Mouse (Mus musculus): ENCODE data around the gene Mtif2. TPM values are rescaled to one million over a fixed set of nuclear protein-coding genes. Genes with fewer than 3 reads are reported as not detected.

Mtif2 gene
- total RNA-seq, 2 experiments from 2014 or later = 60.5 to 62.2 TPM

GRCm38 (mm10) chr11:29548504-29549424 lies 22.6 kb downstream of the Mtif2 start:
- intact Hi-C loops (cut with DNase I) = loop anchor here (5.0 kb wide), 1 partner anchor 176 kb away; the partner anchor contains the start of gene Ccdc88a
- no peak for DNase-seq

GRCm38 (mm10) chr11:29549425-29549778 lies 23.2 kb downstream of the Mtif2 start:
- DNase-seq = no peak
- intact Hi-C loops (cut with DNase I) = loop anchor here (5.0 kb wide), 1 partner anchor 177 kb away; the partner anchor contains the start of gene Ccdc88a

GRCm38 (mm10) chr11:29560452-29560851 lies 34.2 kb downstream of the Mtif2 start:
- DNase-seq = no peak
- intact Hi-C loops (cut with DNase I) = no loop called here

- no peak for DNase-seq
- intact Hi-C loops (cut with DNase I) = no loop called here
These were observed 34.8 kb downstream of the Mtif2 start for GRCm38 (mm10) chr11:29560990-29561389.

GRCm38 (mm10) chr11:29563406-29563805 lies 37.2 kb downstream of the Mtif2 start:
- intact Hi-C loops (cut with DNase I) = no loop called here
- no peak for DNase-seq

- intact Hi-C loops (cut with DNase I) = no loop called here
- DNase-seq = no peak
These were observed 45.3 kb downstream of the Mtif2 start for GRCm38 (mm10) chr11:29571536-29571935.

GRCm38 (mm10) chr11:29572656-29573055 lies 46.4 kb downstream of the Mtif2 start:
- intact Hi-C loops (cut with DNase I) = no loop called here
- DNase-seq = no peak

GRCm38 (mm10) chr11:29579610-29580009 lies 53.4 kb downstream of the Mtif2 start:
- intact Hi-C loops (cut with DNase I) = no loop called here
- peak in 1 of 2 experiments; percentile 12 for DNase-seq

Other genes starting within 250 kb of the Mtif2 start
- 10 to 100 TPM; 12.9 to 13.5 TPM for gene Ccdc88a, start 152.8 kb upstream of the Mtif2 start, total RNA-seq (2021)
- gene Prorsd1, start 11.4 kb upstream of the Mtif2 start, total RNA-seq (2021) = 10 to 100 TPM; 19.8 to 21.1 TPM
- gene Clhc1, start 21.5 kb downstream of the Mtif2 start, total RNA-seq (2021) = not detected
- 100 to 1,000 TPM; 465 to 510 TPM for gene Rps27a, start 21.7 kb downstream of the Mtif2 start, total RNA-seq (2021)
- gene Rtn4, start 166.5 kb downstream of the Mtif2 start, total RNA-seq (2021) = 100 to 1,000 TPM; 113 to 115 TPM